Mouse (Mus musculus) limb, embryonic 15.5 days (tissue): Measurements from ENCODE around the gene Dhrs4. TPM values are rescaled to one million over a fixed set of nuclear protein-coding genes. Genes with fewer than 3 reads are reported as not detected.

Experiments used
- ATAC-seq: fragments of 200-750 bp; cut with Nextera tagmentation; 2 replicates; pipeline ENCODE4 v1.8.0; 2017; ENCODE audit warnings: low read depth, moderate TSS enrichment; ENCODE audit not compliant: insufficient number of reproducible peaks, low FRiP score, low TSS enrichment
- H3K27ac ChIP-seq: fragments of 300-500 bp; sonication (generic); 2 replicates; pipeline ENCODE4 v1.5.1; 2015; ENCODE audit warnings: moderate library complexity, mild to moderate bottlenecking, inconsistent platforms
- H3K27me3 ChIP-seq: fragments of 300-500 bp; sonication (generic); 2 replicates; pipeline ENCODE4 v1.6.1; 2015; ENCODE audit warnings: inconsistent platforms
- H3K36me3 ChIP-seq: fragments of 300-500 bp; sonication (generic); 2 replicates; pipeline ENCODE4 v1.6.1; 2015; ENCODE audit warnings: inconsistent platforms
- H3K4me1 ChIP-seq: fragments of 300-500 bp; sonication (generic); 2 replicates; pipeline ENCODE4 v1.6.1; 2015; ENCODE audit warnings: inconsistent platforms
- H3K4me2 ChIP-seq: fragments of 300-500 bp; sonication (generic); 2 replicates; pipeline ENCODE4 v1.6.1; 2015; ENCODE audit warnings: mild to moderate bottlenecking, inconsistent platforms
- H3K4me3 ChIP-seq: fragments of 300-500 bp; sonication (generic); 2 replicates; pipeline ENCODE4 v1.5.1; 2015; ENCODE audit warnings: mild to moderate bottlenecking, inconsistent platforms
- H3K9ac ChIP-seq: fragments of 300-500 bp; sonication (generic); 2 replicates; pipeline ENCODE4 v1.6.1; 2015; ENCODE audit warnings: inconsistent platforms
- H3K9me3 ChIP-seq: fragments of 300-500 bp; sonication (generic); 2 replicates; pipeline ENCODE4 v1.6.1; 2016; ENCODE audit warnings: inconsistent platforms
- WGBS: fragments of 180-500 bp; shearing (Covaris S2); methylation state at CpG from one replicate; pipeline ENCODE4 v1.1.7; 2015; 5-methylcytosine and 5-hydroxymethylcytosine counted together
- polyA plus RNA-seq: library from polyadenylated mRNA; unstranded; fragments of >200 nt; fragmentation: Nextera tagmentation; extraction: Ambion mirVana; gene quantifications from 2 replicates; pipeline ENCODE4 v1.2.1, GENCODE M21; 2015

Gene Dhrs4
- polyA plus RNA-seq, 1 experiment from 2014 or later, result 76.2 TPM

GRCm38 (mm10) chr14:55490361-55491201 lies 12.0 kb downstream of the Dhrs4 start, which contains the start of gene Carmil3:
Gene Carmil3, plus strand, starts transcription at chr14:55490651.
- no peaks in the 10 kb centered on the region for H3K9me3 ChIP-seq
- H3K36me3 ChIP-seq, result peaks cover 20% of the 10 kb centered on the region; the same call in 1 of the 2 replicates
- H3K27ac ChIP-seq, result peak within 1 kb of the TSS; percentile 63
- WGBS, result under 1% methylated on average over 59 of the region's 68 CpGs
- peak within 1 kb of the TSS; percentile 41 for H3K9ac ChIP-seq
- H3K4me1 ChIP-seq, result peaks cover 17% of the 10 kb centered on the region
- peak; percentile 67; the same call in 1 of the 2 replicates for ATAC-seq
- peak within 1 kb of the TSS; percentile 99 for H3K4me2 ChIP-seq
- no peaks in the 10 kb centered on the region for H3K27me3 ChIP-seq
- H3K4me3 ChIP-seq, result peak within 1 kb of the TSS; percentile 71

- peak; percentile 41 for ATAC-seq
- H3K27me3 ChIP-seq, result no peaks in the 10 kb centered on the region
- no peaks in the 10 kb centered on the region for H3K9me3 ChIP-seq
- WGBS, result 1% methylated on average over 30 of the region's 30 CpGs
- peak overlapping the region; percentile 41 for H3K9ac ChIP-seq
- peaks cover 17% of the 10 kb centered on the region for H3K4me1 ChIP-seq
- H3K4me2 ChIP-seq, result peak overlapping the region; percentile 99
- peaks cover 15% of the 10 kb centered on the region; the same call in 1 of the 2 replicates for H3K36me3 ChIP-seq
- peak overlapping the region; percentile 63; the same call in 1 of the 2 replicates for H3K27ac ChIP-seq
- peak overlapping the region; percentile 71 for H3K4me3 ChIP-seq
Observed at GRCm38 (mm10) chr14:55491291-55491833, 12.8 kb downstream of the Dhrs4 start.

- peaks cover 7% of the 10 kb centered on the region; the same call in 1 of the 2 replicates for H3K36me3 ChIP-seq
- no peak overlapping the region for H3K9ac ChIP-seq
- no peaks in the 10 kb centered on the region for H3K27me3 ChIP-seq
- H3K4me3 ChIP-seq, result 0 out of 2 replicates have a peak overlapping the region, but pooled peaks have one; percentile 71
- WGBS, result 26% methylated on average over 3 of the region's 3 CpGs
- peaks cover 21% of the 10 kb centered on the region for H3K4me1 ChIP-seq
- ATAC-seq, result no peak
- no peak overlapping the region for H3K4me2 ChIP-seq
- no peaks in the 10 kb centered on the region for H3K9me3 ChIP-seq
- H3K27ac ChIP-seq, result no peak overlapping the region
Observed at GRCm38 (mm10) chr14:55492103-55492502, 13.5 kb downstream of the Dhrs4 start.

GRCm38 (mm10) chr14:55495509-55496240 lies 17.1 kb downstream of the Dhrs4 start:
- H3K4me1 ChIP-seq, result peaks cover 24% of the 10 kb centered on the region
- H3K27me3 ChIP-seq, result no peaks in the 10 kb centered on the region
- no peak overlapping the region for H3K4me3 ChIP-seq
- H3K9me3 ChIP-seq, result no peaks in the 10 kb centered on the region
- no peak overlapping the region for H3K9ac ChIP-seq
- H3K36me3 ChIP-seq, result no peaks in the 10 kb centered on the region
- 71% methylated on average over 19 of the region's 20 CpGs for WGBS
- no peak overlapping the region for H3K4me2 ChIP-seq
- ATAC-seq, result no peak
- no peak overlapping the region for H3K27ac ChIP-seq

- 61% methylated on average over 16 of the region's 16 CpGs for WGBS
- H3K27ac ChIP-seq, result no peak overlapping the region
- peaks cover 15% of the 10 kb centered on the region for H3K4me1 ChIP-seq
- H3K4me3 ChIP-seq, result no peak overlapping the region
- no peaks in the 10 kb centered on the region for H3K27me3 ChIP-seq
- no peaks in the 10 kb centered on the region for H3K9me3 ChIP-seq
- no peak overlapping the region for H3K4me2 ChIP-seq
- ATAC-seq, result no peak
- H3K9ac ChIP-seq, result no peak overlapping the region
- no peaks in the 10 kb centered on the region for H3K36me3 ChIP-seq
Observed at GRCm38 (mm10) chr14:55496761-55497448, 18.3 kb downstream of the Dhrs4 start.

- Histone ChIP-seq H3K4me3 (no peak overlapping the region), H3K4me2 (no peak overlapping the region), H3K27ac (no peak overlapping the region), H3K9me3 (no peaks in the 10 kb centered on the region), H3K4me1 (peaks cover 10% of the 10 kb centered on the region), H3K36me3 (no peaks in the 10 kb centered on the region), H3K27me3 (no peaks in the 10 kb centered on the region), H3K9ac (no peak overlapping the region)
- ATAC-seq, result no peak
- 32% methylated on average over 6 of the region's 6 CpGs for WGBS
Observed at GRCm38 (mm10) chr14:55497449-55497821, 18.9 kb downstream of the Dhrs4 start.

GRCm38 (mm10) chr14:55505612-55506011 lies 27.1 kb downstream of the Dhrs4 start:
- 83% methylated on average over 9 of the region's 9 CpGs for WGBS
- H3K4me1 ChIP-seq, result peaks cover 7% of the 10 kb centered on the region
- H3K27ac ChIP-seq, result no peak overlapping the region
- no peaks in the 10 kb centered on the region for H3K36me3 ChIP-seq
- no peak for ATAC-seq
- H3K4me3 ChIP-seq, result no peak overlapping the region
- no peak overlapping the region for H3K9ac ChIP-seq
- no peak overlapping the region for H3K4me2 ChIP-seq
- H3K9me3 ChIP-seq, result no peaks in the 10 kb centered on the region
- H3K27me3 ChIP-seq, result 0 out of 2 replicates have a peak, but pooled peaks cover 4% of the 10 kb centered on the region

GRCm38 (mm10) chr14:55507801-55508200 lies 29.2 kb downstream of the Dhrs4 start:
- Histone ChIP-seq H3K9ac (no peak overlapping the region), H3K9me3 (no peaks in the 10 kb centered on the region), H3K27ac (no peak overlapping the region), H3K4me1 (peaks cover 13% of the 10 kb centered on the region), H3K27me3 (peaks cover 17% of the 10 kb centered on the region), H3K4me2 (no peak overlapping the region), H3K4me3 (no peak overlapping the region), H3K36me3 (no peaks in the 10 kb centered on the region)
- ATAC-seq, result no peak
- WGBS, result 48% methylated on average over 7 of the region's 7 CpGs

GRCm38 (mm10) chr14:55509540-55509939 lies 31.0 kb downstream of the Dhrs4 start:
- Histone ChIP-seq H3K4me1 (peaks cover 13% of the 10 kb centered on the region), H3K27me3 (peaks cover 17% of the 10 kb centered on the region), H3K9ac (no peak overlapping the region), H3K9me3 (no peaks in the 10 kb centered on the region), H3K27ac (no peak overlapping the region), H3K4me2 (no peak overlapping the region), H3K36me3 (no peaks in the 10 kb centered on the region), H3K4me3 (no peak overlapping the region)
- WGBS, result 80% methylated on average over 10 of the region's 10 CpGs
- no peak for ATAC-seq

- no peaks in the 10 kb centered on the region for H3K9me3 ChIP-seq
- H3K9ac ChIP-seq, result 0 out of 2 replicates have a peak within 1 kb of the TSS, but pooled peaks have one; percentile 14
- no peak within 1 kb of the TSS for H3K4me2 ChIP-seq
- ATAC-seq, result no peak
- no peaks in the 10 kb centered on the region for H3K36me3 ChIP-seq
- H3K4me3 ChIP-seq, result no peak within 1 kb of the TSS
- H3K27me3 ChIP-seq, result peaks cover 17% of the 10 kb centered on the region
- H3K4me1 ChIP-seq, result peaks cover 13% of the 10 kb centered on the region
- WGBS, result 60% methylated on average over 14 of the region's 22 CpGs
- H3K27ac ChIP-seq, result no peak within 1 kb of the TSS
Observed at GRCm38 (mm10) chr14:55510125-55510731, 31.7 kb downstream of the Dhrs4 start, which contains the start of gene Cpne6. Gene Cpne6, plus strand, starts transcription at chr14:55510445.

GRCm38 (mm10) chr14:55511037-55511436 lies 32.5 kb downstream of the Dhrs4 start:
- H3K27me3 ChIP-seq, result peaks cover 17% of the 10 kb centered on the region
- no peaks in the 10 kb centered on the region for H3K9me3 ChIP-seq
- peaks cover 13% of the 10 kb centered on the region for H3K4me1 ChIP-seq
- WGBS, result 52% methylated on average over 7 of the region's 7 CpGs
- 0 out of 2 replicates have a peak, but pooled peaks have one; percentile 35 for ATAC-seq
- no peak overlapping the region for H3K27ac ChIP-seq
- H3K4me3 ChIP-seq, result no peak overlapping the region
- no peak overlapping the region for H3K4me2 ChIP-seq
- H3K36me3 ChIP-seq, result no peaks in the 10 kb centered on the region
- no peak overlapping the region for H3K9ac ChIP-seq
